Mouse (Mus musculus) E14TG2a.4 (cell line): Measurements from ENCODE around the gene Rgs19.

ENCODE experiments used
- H3K27me3 ChIP-seq: 2 replicates; pipeline ENCODE4 v1.6.1; 2014; ENCODE audit warnings: low read length, control low read depth; ENCODE audit not compliant: insufficient read depth
- H3K36me3 ChIP-seq: 2 replicates; pipeline ENCODE4 v1.6.1; 2014; ENCODE audit warnings: low read length, control low read depth; ENCODE audit not compliant: insufficient read depth
- H3K4me1 ChIP-seq: replicated peaks from 2 replicates; pipeline ENCODE4 v1.6.1; 2014; ENCODE audit warnings: low read depth, low read length, control low read depth
- H3K4me3 ChIP-seq: replicated peaks from 2 replicates; pipeline ENCODE4 v1.5.1; 2014; ENCODE audit warnings: mild to moderate bottlenecking, low read length
- H3K9me3 ChIP-seq: 2 replicates; pipeline ENCODE4 v1.6.1; 2014; ENCODE audit warnings: low read length, control low read depth
- CTCF ChIP-seq: conservative IDR thresholded peaks from 2 replicates; pipeline ENCODE4 v1.5.1; 2014; ENCODE audit warnings: low read length
- NANOG ChIP-seq: IDR thresholded peaks from 2 replicates; pipeline ENCODE4 v1.6.1; 2014; ENCODE audit warnings: borderline replicate concordance, low read length, mixed read lengths
- POU5F1 ChIP-seq: IDR thresholded peaks from 2 replicates; pipeline ENCODE4 v1.6.1; 2014; ENCODE audit warnings: low read length, borderline replicate concordance

The Rgs19 gene

DNA sequence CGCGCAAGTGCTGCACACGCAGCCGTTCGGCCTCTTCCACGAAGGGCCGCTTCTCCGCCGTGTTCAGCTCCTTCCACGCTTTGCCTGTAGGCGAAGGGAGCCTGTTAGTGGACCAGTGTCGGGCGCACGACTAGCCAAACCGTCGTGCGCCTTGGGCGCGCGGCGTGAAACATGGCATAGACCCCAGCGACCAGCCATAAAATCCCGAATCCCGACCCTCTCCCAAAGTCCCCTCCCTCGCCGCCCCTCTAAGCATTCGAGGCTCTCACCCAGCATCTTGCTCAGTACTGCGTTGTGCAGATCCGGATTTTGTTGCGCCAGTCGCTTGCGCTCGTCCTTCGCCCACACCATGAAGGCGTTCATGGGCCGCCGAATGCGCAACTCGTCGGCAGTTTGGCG is 22.9 kb downstream of the Rgs19 start:
- peaks cover 72% of the 10 kb centered on the region for H3K27me3 ChIP-seq
- TF ChIP-seq CTCF (no peak), NANOG (no peak), POU5F1 (no peak)
- no peaks in the 10 kb centered on the region for H3K9me3 ChIP-seq

DNA sequence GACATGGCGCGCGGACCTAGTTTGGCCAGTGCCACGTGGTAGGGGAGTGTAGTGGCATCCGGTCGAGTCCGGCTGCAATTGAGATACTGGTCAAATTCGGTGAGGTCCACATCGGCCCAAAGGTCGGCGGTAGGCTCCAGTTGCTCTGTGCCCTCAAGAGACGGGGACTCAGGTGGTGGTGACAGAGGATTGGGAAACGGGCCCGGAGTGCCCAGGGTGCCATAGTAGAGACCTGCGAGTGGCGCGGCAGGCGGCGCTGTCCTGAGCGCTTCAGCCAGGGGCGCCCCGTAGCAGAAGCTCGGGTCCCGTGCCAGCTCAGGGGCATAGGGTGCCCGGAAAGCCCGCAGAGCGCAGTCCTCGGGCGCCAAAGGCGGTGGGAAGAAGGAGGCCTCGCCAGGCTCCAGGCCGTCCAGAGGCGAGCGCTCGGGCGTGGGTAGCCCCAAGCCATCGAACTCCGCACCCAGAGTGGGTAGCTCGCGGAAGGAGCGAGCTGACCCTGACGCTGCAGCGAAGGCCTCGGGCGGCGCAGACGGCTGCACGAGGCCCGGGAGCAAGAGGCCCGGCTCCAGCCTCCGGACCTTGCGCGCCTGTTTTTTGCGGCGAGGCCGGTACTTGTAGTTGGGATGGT is 23.4 kb downstream of the Rgs19 start:
- peaks cover 51% of the 10 kb centered on the region for H3K4me1 ChIP-seq
- H3K27me3 ChIP-seq = peaks cover 72% of the 10 kb centered on the region
- TF ChIP-seq CTCF (no peak), NANOG (no peak), POU5F1 (no peak)
- no peaks in the 10 kb centered on the region for H3K36me3 ChIP-seq
- no peaks in the 10 kb centered on the region for H3K9me3 ChIP-seq
- peak overlapping the region; percentile 78 for H3K4me3 ChIP-seq

More for the DNA sequence above, 22.9 kb downstream of the Rgs19 start:
- Histone ChIP-seq H3K36me3 (no peaks in the 10 kb centered on the region), H3K4me1 (peaks cover 56% of the 10 kb centered on the region), H3K4me3 (peak overlapping the region; percentile 78)

DNA sequence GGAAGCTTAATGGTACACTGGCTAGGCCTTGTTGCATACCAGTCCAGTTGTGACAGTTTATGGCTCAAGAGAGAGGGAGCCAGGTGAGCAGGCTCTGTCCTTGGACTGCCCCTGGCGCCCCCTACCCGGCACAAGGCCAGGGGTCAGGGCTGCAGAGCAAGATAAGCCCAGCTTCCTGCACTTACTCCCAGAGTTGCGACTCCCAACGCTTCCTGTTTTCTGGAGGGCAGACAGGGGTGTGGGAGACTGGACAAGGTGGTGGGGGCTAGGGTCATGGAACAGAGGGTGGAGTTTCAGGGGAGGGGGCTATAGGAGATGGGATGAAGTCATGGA is 30.5 kb downstream of the Rgs19 start:
- no peak overlapping the region for H3K4me3 ChIP-seq
- H3K36me3 ChIP-seq = no peaks in the 10 kb centered on the region
- H3K9me3 ChIP-seq = no peaks in the 10 kb centered on the region
- peaks cover 7% of the 10 kb centered on the region; the same call in 1 of the 2 replicates for H3K27me3 ChIP-seq
- no peak for TF ChIP-seq CTCF
- TF ChIP-seq NANOG = no peak
- TF ChIP-seq POU5F1 = no peak
- peaks cover 44% of the 10 kb centered on the region for H3K4me1 ChIP-seq

DNA sequence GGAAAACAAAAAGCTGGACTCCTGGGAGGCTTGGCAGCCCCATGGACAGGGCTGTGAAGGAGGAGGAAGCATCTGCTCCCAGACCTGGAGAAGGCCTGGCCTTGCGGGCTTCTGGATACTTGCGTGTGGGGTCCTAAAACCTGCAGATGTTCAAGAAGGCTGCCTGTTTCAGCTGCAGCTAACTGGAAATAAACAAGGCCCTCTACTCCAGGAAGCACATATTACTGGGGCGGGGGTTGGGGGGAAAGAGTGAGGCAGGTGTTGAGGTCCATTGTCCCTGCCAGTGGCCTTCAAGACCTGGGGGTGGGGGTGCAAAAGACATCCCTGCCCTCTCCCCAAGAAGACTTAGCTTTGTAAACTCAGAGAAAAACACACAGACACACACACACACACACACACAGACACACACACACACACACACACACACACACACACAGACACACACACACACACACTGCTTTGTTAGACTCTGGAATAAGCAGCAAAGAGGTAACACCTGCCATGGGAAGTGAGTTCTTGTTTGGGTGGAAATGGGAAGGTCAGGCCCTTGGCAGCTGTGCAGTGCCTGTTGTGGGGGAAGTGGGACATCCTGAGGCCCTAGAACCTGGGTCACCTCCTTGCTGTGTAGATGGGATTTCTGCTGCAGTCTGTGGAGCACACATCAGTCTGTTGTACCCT is 31.0 kb downstream of the Rgs19 start:
- H3K36me3 ChIP-seq = no peaks in the 10 kb centered on the region
- H3K4me1 ChIP-seq = peaks cover 44% of the 10 kb centered on the region
- no peaks in the 10 kb centered on the region for H3K9me3 ChIP-seq
- H3K4me3 ChIP-seq = no peak overlapping the region
- no peak for TF ChIP-seq CTCF
- peaks cover 2% of the 10 kb centered on the region; the same call in 1 of the 2 replicates for H3K27me3 ChIP-seq

DNA sequence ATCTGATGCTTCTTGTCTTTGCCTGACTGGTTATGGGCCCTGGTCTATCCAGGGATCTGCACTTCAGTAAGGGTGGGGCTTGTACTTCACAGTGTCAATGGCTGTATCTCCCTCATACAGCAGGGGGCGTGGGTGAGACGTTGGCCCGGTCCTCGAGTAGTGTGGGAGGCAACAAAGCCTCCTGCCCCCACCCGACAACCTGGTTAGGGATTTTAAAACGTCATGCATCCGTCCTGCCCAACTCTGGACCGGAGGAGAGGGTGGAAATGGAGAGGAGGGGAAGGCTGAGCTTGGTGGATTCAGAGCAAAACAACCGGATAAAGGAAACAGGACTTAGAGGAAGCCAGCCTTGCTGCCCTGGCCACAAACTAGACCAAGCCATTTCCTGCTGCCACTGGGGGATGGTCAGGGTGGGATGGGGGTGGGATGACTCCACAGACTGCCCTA is 34.1 kb downstream of the Rgs19 start:
- Histone ChIP-seq H3K4me1 (peaks cover 60% of the 10 kb centered on the region), H3K4me3 (peak overlapping the region; percentile 63), H3K9me3 (no peaks in the 10 kb centered on the region), H3K36me3 (peaks cover 26% of the 10 kb centered on the region), H3K27me3 (no peaks in the 10 kb centered on the region)
- TF ChIP-seq NANOG (no peak), POU5F1 (no peak), CTCF (peak; percentile 77)

DNA sequence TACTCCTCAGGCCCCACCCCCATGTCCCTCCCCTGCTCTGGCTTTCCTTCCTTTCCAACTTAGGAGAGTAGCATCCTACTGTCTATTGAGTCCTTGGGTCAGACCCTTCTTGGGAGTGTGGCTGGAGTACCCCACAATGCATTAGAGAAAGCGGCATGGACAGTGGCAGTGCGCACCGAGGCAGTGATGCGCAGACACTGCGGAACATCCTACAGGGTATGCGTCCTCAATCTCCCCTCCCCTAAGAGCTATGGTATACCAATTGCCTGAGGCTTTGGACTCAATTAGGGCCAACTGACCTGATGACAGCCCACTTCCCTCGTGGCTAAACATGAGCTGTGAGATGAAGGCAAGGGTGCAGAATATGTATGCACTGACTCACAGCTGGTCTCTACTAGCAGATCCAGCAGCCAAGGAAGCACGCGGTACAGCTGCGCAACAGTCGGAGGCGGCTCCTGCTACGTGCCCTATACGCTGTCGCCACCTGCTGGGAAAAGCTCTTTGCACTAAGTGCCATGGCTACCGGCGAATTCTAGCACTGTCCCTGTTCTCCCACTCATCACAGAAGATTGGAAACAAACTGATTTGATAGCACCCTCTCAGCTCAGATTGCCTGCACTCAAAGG is 34.7 kb downstream of the Rgs19 start:
- no peak for TF ChIP-seq NANOG
- TF ChIP-seq POU5F1 = no peak
- TF ChIP-seq CTCF = no peak
- H3K27me3 ChIP-seq = no peaks in the 10 kb centered on the region
- H3K4me1 ChIP-seq = peaks cover 60% of the 10 kb centered on the region
- peaks cover 32% of the 10 kb centered on the region for H3K36me3 ChIP-seq
- peak overlapping the region; percentile 63 for H3K4me3 ChIP-seq
- H3K9me3 ChIP-seq = no peaks in the 10 kb centered on the region

DNA sequence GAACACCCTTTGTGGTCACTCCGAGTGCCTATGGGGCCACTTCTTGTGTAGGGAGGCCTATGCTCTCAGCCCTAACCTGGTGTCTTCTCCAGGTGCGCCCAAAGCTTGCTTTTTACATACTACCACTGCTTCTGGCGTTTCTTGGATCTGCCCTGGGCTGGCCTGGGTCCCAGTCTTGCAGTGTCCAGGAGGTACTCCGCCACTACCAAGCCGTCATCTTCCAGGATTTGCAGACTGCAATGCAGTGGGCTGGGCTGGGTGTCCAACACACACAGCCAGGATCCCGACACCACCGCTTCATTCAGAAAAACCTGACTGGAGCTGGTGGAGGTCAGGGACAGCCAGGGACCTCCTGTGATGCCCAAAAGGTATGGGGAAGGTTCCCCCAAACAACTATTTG is 35.2 kb downstream of the Rgs19 start:
- Histone ChIP-seq H3K4me3 (peak overlapping the region; percentile 63), H3K36me3 (peaks cover 37% of the 10 kb centered on the region), H3K27me3 (no peaks in the 10 kb centered on the region), H3K4me1 (peaks cover 56% of the 10 kb centered on the region), H3K9me3 (no peaks in the 10 kb centered on the region)
- no peak for TF ChIP-seq POU5F1
- TF ChIP-seq NANOG = no peak
- no peak for TF ChIP-seq CTCF

DNA sequence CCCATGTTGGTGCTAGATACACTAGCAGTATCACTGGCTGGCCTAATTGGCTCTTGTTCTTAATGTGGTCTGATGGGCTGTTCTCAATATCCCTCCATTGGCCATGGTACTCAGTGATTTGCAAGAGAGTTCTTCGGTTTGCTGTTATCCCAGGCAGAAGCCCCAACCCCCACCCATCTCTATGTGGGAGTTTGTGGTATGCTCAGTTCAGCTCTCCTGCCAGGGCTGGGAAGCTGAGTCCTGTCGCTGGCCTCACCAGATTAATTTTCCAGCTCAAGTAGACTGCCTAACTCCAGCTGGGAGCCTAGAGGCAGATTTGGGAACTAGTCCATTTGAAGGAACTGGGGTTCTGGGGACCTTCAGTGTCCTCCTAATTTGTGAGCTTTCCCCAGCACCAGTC is 36.3 kb downstream of the Rgs19 start:
- H3K4me1 ChIP-seq = peaks cover 46% of the 10 kb centered on the region
- H3K27me3 ChIP-seq = no peaks in the 10 kb centered on the region
- TF ChIP-seq POU5F1 (no peak), NANOG (no peak)
- no peak overlapping the region for H3K4me3 ChIP-seq
- peaks cover 48% of the 10 kb centered on the region for H3K36me3 ChIP-seq
- H3K9me3 ChIP-seq = no peaks in the 10 kb centered on the region

DNA sequence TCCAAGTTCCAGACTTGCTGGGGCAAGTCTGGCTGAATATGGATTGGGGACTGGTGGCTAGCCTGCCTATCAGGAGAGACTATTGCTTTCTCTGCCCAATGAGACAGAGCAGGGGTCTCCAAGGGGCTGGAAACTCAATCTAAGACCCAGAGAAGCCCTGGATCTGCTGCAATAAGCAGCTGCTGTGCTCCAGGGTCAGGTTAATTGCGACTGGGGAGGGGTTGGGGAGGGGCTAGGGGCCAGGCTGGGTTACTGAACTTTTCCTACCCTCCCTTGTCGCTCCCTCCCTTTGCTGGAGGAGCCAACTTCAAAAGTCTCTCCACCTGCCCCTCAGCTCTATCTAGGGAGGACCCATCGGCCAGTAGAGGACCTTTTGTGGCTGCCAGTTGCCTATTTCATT is 37.0 kb downstream of the Rgs19 start, which contains the start of gene Gm29797:
TSS of gene Gm29797 (plus strand) at position 301 of the 400 bp plus-strand sequence.
- no peak within 1 kb of the TSS for H3K4me3 ChIP-seq
- no peaks in the 10 kb centered on the region for H3K27me3 ChIP-seq
- peaks cover 55% of the 10 kb centered on the region for H3K36me3 ChIP-seq
- TF ChIP-seq CTCF (no peak), NANOG (no peak)
- no peaks in the 10 kb centered on the region for H3K9me3 ChIP-seq
- H3K4me1 ChIP-seq = peaks cover 45% of the 10 kb centered on the region
